In genomic region chr17:43147935-43148334, GRCm38 (mm10) we compare ENCODE assay signal across 11 mouse cellular contexts.
DNase-seq lines count a peak whose midpoint lies in the region; ATAC-seq lines count a peak whose summit lies in the region.
"Had no signal": no experiment of that assay in that cellular context is flagged by ENCODE, and none has a peak within 500 bp of the region (broad histone marks: within the 10 kb centered on the region; RNA-seq: fewer than 3 reads in every experiment).

No protein-coding gene starts in this region.

- H3K4me1 ChIP-seq in hindbrain, embryonic 10.5 days (replicated peaks), result peaks cover 18% of the 10 kb centered on the region
- peaks cover 10% of the 10 kb centered on the region for H3K4me1 ChIP-seq in hindbrain, embryonic 12.5 days
- no peaks in the 10 kb centered on the region for H3K4me1 ChIP-seq in embryonic facial prominence, embryonic 14.5 days (ENCODE audit: control insufficient read depth, insufficient read depth, low read length)
- H3K4me1 ChIP-seq in forebrain, embryonic 12.5 days, result peaks cover 7% of the 10 kb centered on the region

- peak; percentile 30 for DNase-seq in hindbrain, embryonic 10.5 days (ENCODE audit: low spot score)
- peak; percentile 84 for DNase-seq in R1 (ENCODE audit: low read depth, low spot score)
- DNase-seq in embryonic facial prominence, embryonic 14.5 days (ENCODE audit: low spot score), result peak; percentile 67
- DNase-seq in kidney, postnatal 4 days, result peak; percentile 31 to 56
- DNase-seq in layer of hippocampus, adult 9-11 months, result no peak
- DNase-seq: cerebellum, adult 2 months; liver had no signal

- H3K4me3 ChIP-seq in hindbrain, embryonic 10.5 days, result no peak overlapping the region
- H3K4me3 ChIP-seq in hindbrain, embryonic 12.5 days, result no peak overlapping the region
- no peak overlapping the region for H3K4me3 ChIP-seq in embryonic facial prominence, embryonic 14.5 days (ENCODE audit: low read depth, low read length)
- no peak overlapping the region for H3K4me3 ChIP-seq in forebrain, embryonic 12.5 days (replicated peaks)
- H3K4me3 ChIP-seq: neural tube, embryonic 12.5 days had no signal

- H3K27ac ChIP-seq in hindbrain, embryonic 10.5 days, result peak overlapping the region; percentile 23
- H3K27ac ChIP-seq in hindbrain, embryonic 12.5 days, result no peak overlapping the region
- no peak overlapping the region for H3K27ac ChIP-seq in embryonic facial prominence, embryonic 14.5 days (replicated peaks; ENCODE audit: low read depth, low read length)
- H3K27ac ChIP-seq in forebrain, embryonic 12.5 days, result no peak overlapping the region
- H3K27ac ChIP-seq: neural tube, embryonic 12.5 days had no signal

- no peaks in the 10 kb centered on the region for H3K36me3 ChIP-seq in hindbrain, embryonic 10.5 days
- no peaks in the 10 kb centered on the region for H3K36me3 ChIP-seq in hindbrain, embryonic 12.5 days
- no peaks in the 10 kb centered on the region for H3K36me3 ChIP-seq in embryonic facial prominence, embryonic 14.5 days (ENCODE audit: control insufficient read depth, insufficient read depth, low read length)
- no peaks in the 10 kb centered on the region for H3K36me3 ChIP-seq in forebrain, embryonic 12.5 days (replicated peaks)
- H3K36me3 ChIP-seq: neural tube, embryonic 12.5 days had no signal

- no peaks in the 10 kb centered on the region for H3K9me3 ChIP-seq in hindbrain, embryonic 10.5 days
- H3K9me3 ChIP-seq in hindbrain, embryonic 12.5 days (replicated peaks), result no peaks in the 10 kb centered on the region
- no peaks in the 10 kb centered on the region for H3K9me3 ChIP-seq in embryonic facial prominence, embryonic 14.5 days (ENCODE audit: control insufficient read depth, low read length)
- no peaks in the 10 kb centered on the region for H3K9me3 ChIP-seq in forebrain, embryonic 12.5 days
- H3K9me3 ChIP-seq: neural tube, embryonic 12.5 days had no signal

- no peak for ATAC-seq in hindbrain, embryonic 12.5 days (ENCODE audit: low FRiP score)
- peak; percentile 70; the same call in 1 of the 2 replicates for ATAC-seq in embryonic facial prominence, embryonic 14.5 days (ENCODE audit: low read depth)
- ATAC-seq in forebrain, embryonic 12.5 days (ENCODE audit: low FRiP score), result no peak

- H3K9ac ChIP-seq in hindbrain, embryonic 12.5 days, result no peak overlapping the region
- no peak overlapping the region for H3K9ac ChIP-seq in embryonic facial prominence, embryonic 14.5 days (ENCODE audit: low read depth, low read length)
- H3K9ac ChIP-seq in forebrain, embryonic 12.5 days, result no peak overlapping the region
- H3K9ac ChIP-seq: neural tube, embryonic 12.5 days had no signal

- no peak overlapping the region for H3K4me2 ChIP-seq in hindbrain, embryonic 12.5 days (replicated peaks)
- H3K4me2 ChIP-seq in embryonic facial prominence, embryonic 14.5 days (ENCODE audit: low read depth, low read length), result no peak overlapping the region
- H3K4me2 ChIP-seq in forebrain, embryonic 12.5 days, result no peak overlapping the region
- H3K4me2 ChIP-seq: neural tube, embryonic 12.5 days had no signal

- no peaks in the 10 kb centered on the region for H3K27me3 ChIP-seq in hindbrain, embryonic 10.5 days (ENCODE audit: insufficient read depth, poor library complexity, severe bottlenecking)
- no peaks in the 10 kb centered on the region for H3K27me3 ChIP-seq in hindbrain, embryonic 12.5 days
- no peaks in the 10 kb centered on the region for H3K27me3 ChIP-seq in embryonic facial prominence, embryonic 14.5 days (replicated peaks; ENCODE audit: control insufficient read depth, insufficient read depth, low read length)
- H3K27me3 ChIP-seq in forebrain, embryonic 12.5 days, result no peaks in the 10 kb centered on the region
- H3K27me3 ChIP-seq: CH12.LX; neural tube, embryonic 12.5 days had no signal

- WGBS in hindbrain, embryonic 10.5 days, result 3% methylated on average over 3 of the region's 3 CpGs
- WGBS in hindbrain, embryonic 12.5 days, result 3% methylated on average over 3 of the region's 3 CpGs
- WGBS in embryonic facial prominence, embryonic 14.5 days, result 5% methylated on average over 3 of the region's 3 CpGs
- WGBS in forebrain, embryonic 12.5 days, result 3% methylated on average over 3 of the region's 3 CpGs
